Mouse (Mus musculus): ENCODE data around the gene Aldh16a1. TPM values are rescaled to one million over a fixed set of nuclear protein-coding genes. Genes with fewer than 3 reads are reported as not detected.

The Aldh16a1 gene
- total and polyA plus RNA-seq, 2 experiments from 2014 or later, result 22.8 to 40.1 TPM

- no peaks in the 10 kb centered on the region for H3K27me3 ChIP-seq (ENCODE audit: control insufficient read depth, insufficient read depth, low read length)
- 72% methylated on average over 5 of the region's 5 CpGs for WGBS
- ATAC-seq (ENCODE audit: insufficient read depth, low read depth) (no peak), DNase-seq (ENCODE audit: low spot score) (no peak)
- H3K36me3 ChIP-seq (replicated peaks; ENCODE audit: control insufficient read depth, insufficient read depth, low read length), result peaks cover 40% of the 10 kb centered on the region
- TF ChIP-seq EP300 (IDR thresholded peaks at IDR 0.05; ENCODE audit: low read depth) (no peak), CTCF (IDR thresholded peaks at IDR 0.05; ENCODE audit: low read depth) (no peak)
- H3K4me3 ChIP-seq (ENCODE audit: low read depth, low read length), result no peak overlapping the region
- no peaks in the 10 kb centered on the region for H3K9me3 ChIP-seq (replicated peaks; ENCODE audit: control insufficient read depth, low read length)
- no peak overlapping the region for H3K4me2 ChIP-seq (ENCODE audit: low read depth, low read length)
- no peak overlapping the region for H3K9ac ChIP-seq (replicated peaks; ENCODE audit: low read depth, low read length)
- peak overlapping the region; percentile 54; the same call in 1 of the 2 replicates for H3K27ac ChIP-seq (ENCODE audit: low read depth)
- H3K4me1 ChIP-seq (ENCODE audit: control insufficient read depth, insufficient read depth), result peaks cover 9% of the 10 kb centered on the region
Observed at GRCm38 (mm10) chr7:45119780-45120709, 34.3 kb downstream of the Aldh16a1 start.

DNA sequence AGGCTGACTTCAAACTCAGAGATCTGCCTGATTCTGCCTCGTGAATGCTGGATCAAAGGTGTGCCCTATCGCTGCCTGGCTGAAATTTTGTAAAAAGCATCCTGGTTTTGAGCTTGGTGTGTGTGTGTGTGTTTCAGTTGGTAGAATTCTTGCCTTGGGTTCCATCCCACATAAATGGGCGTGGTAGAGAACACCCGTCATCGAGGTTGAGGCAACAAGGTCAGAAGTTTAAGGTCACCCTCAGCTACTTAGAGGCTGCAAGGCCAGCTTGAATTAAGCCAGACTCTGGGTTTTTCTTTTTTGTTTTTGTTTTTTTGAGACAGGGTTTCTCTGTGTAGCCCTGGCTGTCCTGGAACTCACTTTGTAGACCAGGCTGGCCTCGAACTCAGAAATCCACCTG lies 36.0 kb downstream of the Aldh16a1 start:
- WGBS, result 90% methylated on average over 6 of the region's 6 CpGs
- Histone ChIP-seq H3K36me3 (replicated peaks; ENCODE audit: control insufficient read depth, insufficient read depth, low read length) (peaks cover 40% of the 10 kb centered on the region), H3K27me3 (ENCODE audit: control insufficient read depth, insufficient read depth, low read length) (no peaks in the 10 kb centered on the region)

GRCm38 (mm10) chr7:45117566-45117965 lies 36.8 kb downstream of the Aldh16a1 start:
- TF ChIP-seq EP300 (IDR thresholded peaks at IDR 0.05; ENCODE audit: low read depth) (no peak), CTCF (IDR thresholded peaks at IDR 0.05; ENCODE audit: low read depth) (no peak)
- Histone ChIP-seq H3K9ac (replicated peaks; ENCODE audit: low read depth, low read length) (no peak overlapping the region), H3K36me3 (replicated peaks; ENCODE audit: control insufficient read depth, insufficient read depth, low read length) (peaks cover 36% of the 10 kb centered on the region), H3K4me2 (ENCODE audit: low read depth, low read length) (no peak overlapping the region), H3K27me3 (ENCODE audit: control insufficient read depth, insufficient read depth, low read length) (no peaks in the 10 kb centered on the region), H3K4me3 (ENCODE audit: low read depth, low read length) (no peak overlapping the region), H3K4me1 (ENCODE audit: control insufficient read depth, insufficient read depth) (no peaks in the 10 kb centered on the region; the same call in 1 of the 2 replicates), H3K27ac (ENCODE audit: low read depth) (no peak overlapping the region), H3K9me3 (replicated peaks; ENCODE audit: control insufficient read depth, low read length) (no peaks in the 10 kb centered on the region)
- no peak for ATAC-seq (ENCODE audit: insufficient read depth, low read depth)
- DNase-seq (ENCODE audit: low spot score), result no peak
- 86% methylated on average over 8 of the region's 8 CpGs for WGBS

More for the DNA sequence above, 36.0 kb downstream of the Aldh16a1 start:
- Histone ChIP-seq H3K4me1 (ENCODE audit: control insufficient read depth, insufficient read depth) (peaks cover 7% of the 10 kb centered on the region), H3K9me3 (replicated peaks; ENCODE audit: control insufficient read depth, low read length) (no peaks in the 10 kb centered on the region), H3K9ac (replicated peaks; ENCODE audit: low read depth, low read length) (no peak overlapping the region), H3K27ac (ENCODE audit: low read depth) (no peak overlapping the region), H3K4me2 (ENCODE audit: low read depth, low read length) (no peak overlapping the region), H3K4me3 (ENCODE audit: low read depth, low read length) (no peak overlapping the region)
- ATAC-seq (ENCODE audit: insufficient read depth, low read depth) (no peak), DNase-seq (ENCODE audit: low spot score) (no peak)
- TF ChIP-seq EP300 (IDR thresholded peaks at IDR 0.05; ENCODE audit: low read depth) (no peak), CTCF (IDR thresholded peaks at IDR 0.05; ENCODE audit: low read depth) (no peak)

- no peaks in the 10 kb centered on the region for H3K4me1 ChIP-seq (ENCODE audit: control insufficient read depth, insufficient read depth)
- 0 out of 2 replicates have a peak overlapping the region, but pooled peaks have one; percentile 4 for H3K9ac ChIP-seq (replicated peaks; ENCODE audit: low read depth, low read length)
- no peaks in the 10 kb centered on the region for H3K27me3 ChIP-seq (ENCODE audit: control insufficient read depth, insufficient read depth, low read length)
- no peaks in the 10 kb centered on the region for H3K9me3 ChIP-seq (replicated peaks; ENCODE audit: control insufficient read depth, low read length)
- 20% methylated on average over 2 of the region's 2 CpGs for WGBS
- H3K36me3 ChIP-seq (replicated peaks; ENCODE audit: control insufficient read depth, insufficient read depth, low read length), result no peaks in the 10 kb centered on the region
- H3K4me3 ChIP-seq (ENCODE audit: low read depth, low read length), result no peak overlapping the region
- no peak overlapping the region for H3K27ac ChIP-seq (ENCODE audit: low read depth)
- DNase-seq (ENCODE audit: low spot score) (no peak), ATAC-seq (ENCODE audit: insufficient read depth, low read depth) (no peak)
- TF ChIP-seq EP300 (IDR thresholded peaks at IDR 0.05; ENCODE audit: low read depth) (no peak), CTCF (IDR thresholded peaks at IDR 0.05; ENCODE audit: low read depth) (no peak)
- no peak overlapping the region for H3K4me2 ChIP-seq (ENCODE audit: low read depth, low read length)
Observed at GRCm38 (mm10) chr7:45113476-45113875, 40.9 kb downstream of the Aldh16a1 start.

GRCm38 (mm10) chr7:45112529-45112928 lies 41.9 kb downstream of the Aldh16a1 start:
- ATAC-seq (ENCODE audit: insufficient read depth, low read depth) (no peak), DNase-seq (ENCODE audit: low spot score) (no peak)
- TF ChIP-seq CTCF (IDR thresholded peaks at IDR 0.05; ENCODE audit: low read depth), result no peak
- no peak for TF ChIP-seq EP300 (IDR thresholded peaks at IDR 0.05; ENCODE audit: low read depth)
- no peak overlapping the region for H3K4me2 ChIP-seq (ENCODE audit: low read depth, low read length)
- H3K4me1 ChIP-seq (ENCODE audit: control insufficient read depth, insufficient read depth), result no peaks in the 10 kb centered on the region
- no peak overlapping the region for H3K27ac ChIP-seq (ENCODE audit: low read depth)
- no peaks in the 10 kb centered on the region for H3K36me3 ChIP-seq (replicated peaks; ENCODE audit: control insufficient read depth, insufficient read depth, low read length)
- H3K9me3 ChIP-seq (replicated peaks; ENCODE audit: control insufficient read depth, low read length), result no peaks in the 10 kb centered on the region
- WGBS, result 51% methylated on average over 3 of the region's 3 CpGs
- H3K9ac ChIP-seq (replicated peaks; ENCODE audit: low read depth, low read length), result no peak overlapping the region
- H3K27me3 ChIP-seq (ENCODE audit: control insufficient read depth, insufficient read depth, low read length), result no peaks in the 10 kb centered on the region
- no peak overlapping the region for H3K4me3 ChIP-seq (ENCODE audit: low read depth, low read length)

Data from heart, postnatal 0 days (tissue).